Mouse (Mus musculus): Measurements from ENCODE around the gene Sp4.

- no peak for TF ChIP-seq CTCF (IDR thresholded peaks at IDR 0.05; ENCODE audit: borderline replicate concordance, extremely low read depth, insufficient read depth, insufficient read length)
- no peak for TF ChIP-seq POLR2A (IDR thresholded peaks at IDR 0.05; ENCODE audit: borderline replicate concordance, extremely low read depth, insufficient read depth, insufficient read length, poor library complexity, severe bottlenecking)
Observed at GRCm38 (mm10) chr12:118288947-118289346, 12.3 kb downstream of the Sp4 start.

Measured in brain, embryonic 14.5 days (tissue).